Mouse (Mus musculus) C2C12 (cell line): ENCODE measurements around the gene Mib2.

ENCODE experiments used
- CEBPB ChIP-seq: IDR thresholded peaks from one replicate; pipeline ENCODE4 v1.6.1; 2011; ENCODE audit warnings: low read depth, mild to moderate bottlenecking, control low read depth, moderate library complexity
- CTCF ChIP-seq: IDR thresholded peaks from one replicate; pipeline ENCODE4 v1.5.1; 2011; ENCODE audit not compliant: control insufficient read depth, insufficient read depth, insufficient read length
- FOSL1 ChIP-seq: IDR thresholded peaks from one replicate; pipeline ENCODE4 v1.8.0; 2011; ENCODE audit warnings: mild to moderate bottlenecking, low read length; ENCODE audit not compliant: poor library complexity, insufficient read depth, severe bottlenecking
- MAX ChIP-seq: IDR thresholded peaks from one replicate; pipeline ENCODE4 v1.6.1; 2011; ENCODE audit warnings: mild to moderate bottlenecking, control low read depth
- MYOD1 ChIP-seq: IDR thresholded peaks from one replicate; pipeline ENCODE4 v1.6.1; 2011; ENCODE audit warnings: low read depth; ENCODE audit not compliant: control insufficient read depth, insufficient read length
- MYOG ChIP-seq: IDR thresholded peaks from one replicate; pipeline ENCODE4 v1.6.1; 2011; ENCODE audit not compliant: control insufficient read depth, insufficient read length; ENCODE audit errors: extremely low read depth
- USF1 ChIP-seq: IDR thresholded peaks from one replicate; pipeline ENCODE4 v1.6.1; 2011; ENCODE audit warnings: low read depth, mild to moderate bottlenecking, control low read depth, moderate library complexity

DNA sequence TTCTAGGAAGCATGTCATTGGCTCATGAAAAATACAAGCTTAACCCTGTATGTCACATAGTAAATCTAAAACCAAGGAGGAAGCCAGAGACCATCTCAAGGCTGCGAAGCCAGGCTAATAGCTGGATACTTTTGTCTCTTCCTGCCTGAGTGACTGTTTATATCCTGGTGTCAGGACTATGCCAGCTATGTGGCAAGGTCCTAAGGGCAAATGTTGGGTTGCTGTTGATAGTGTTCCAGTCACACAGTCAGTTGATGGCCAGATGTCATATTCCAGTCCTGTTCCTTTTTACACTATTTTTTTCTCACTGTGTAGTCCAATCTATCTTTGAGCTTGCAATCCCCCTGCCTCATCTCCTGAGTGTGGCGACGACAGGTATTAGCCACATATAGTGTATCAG is 55.7 kb downstream of the Mib2 start:
- TF ChIP-seq CTCF, result no peak
- no peak for TF ChIP-seq MAX
- no peak for TF ChIP-seq CEBPB
- no peak for TF ChIP-seq MYOD1
- no peak for TF ChIP-seq MYOG
- no peak for TF ChIP-seq USF1
- no peak for TF ChIP-seq FOSL1
